Mouse (Mus musculus) adrenal gland, postnatal 14 days (tissue): ENCODE data around the gene Gzmd. TPM values are rescaled to one million over a fixed set of nuclear protein-coding genes. Genes with fewer than 3 reads are reported as not detected.
"Not testable (repeated sequence)": the region's sequence is repeated elsewhere in the genome, so short reads cannot be mapped to it uniquely, and the experiment has no call there.

ENCODE experiments used
- DNase-seq: peaks from one replicate; pipeline ENCODE4 v3.0.0; 2021; ENCODE audit warnings: mixed read lengths
- long read RNA-seq, 2 experiments: library from polyadenylated mRNA; stranded (forward); transcript quantifications; one replicate each; pipeline ENCODE4 v2.0.0; 2021
- total RNA-seq: library from RNA; stranded (reverse); gene quantifications from 2 replicates; pipeline ENCODE4 v1.2.3, GENCODE M21; 2021

Gzmd gene
- total RNA-seq = not detected in 2 replicates
- long read RNA-seq, experiment 1 = 0 reads
- long read RNA-seq, experiment 2 = 0 reads

DNA sequence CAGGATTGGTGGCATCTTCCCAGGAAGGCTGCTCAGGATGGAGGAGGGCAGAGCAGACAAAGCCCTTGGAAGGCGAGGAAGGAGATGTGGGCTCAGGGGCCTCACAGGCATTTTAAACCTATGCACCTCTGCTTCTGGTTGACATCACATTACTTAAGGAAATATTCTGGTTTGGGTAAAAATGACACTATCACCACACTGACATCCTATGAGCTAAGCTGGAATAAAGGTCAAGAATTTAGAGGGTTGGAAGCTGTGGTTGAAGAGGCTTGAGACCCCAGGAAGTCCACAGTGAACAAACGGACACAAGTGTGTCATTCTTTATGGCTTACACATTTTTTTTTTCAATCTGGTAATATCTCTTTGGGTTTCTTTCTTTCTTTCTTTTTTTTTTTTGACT is at the start of gene Gzmd:
TSS of gene Gzmd (minus strand) at position 101 of the 400 bp plus-strand sequence.
- not testable (repeated sequence) for DNase-seq

DNA sequence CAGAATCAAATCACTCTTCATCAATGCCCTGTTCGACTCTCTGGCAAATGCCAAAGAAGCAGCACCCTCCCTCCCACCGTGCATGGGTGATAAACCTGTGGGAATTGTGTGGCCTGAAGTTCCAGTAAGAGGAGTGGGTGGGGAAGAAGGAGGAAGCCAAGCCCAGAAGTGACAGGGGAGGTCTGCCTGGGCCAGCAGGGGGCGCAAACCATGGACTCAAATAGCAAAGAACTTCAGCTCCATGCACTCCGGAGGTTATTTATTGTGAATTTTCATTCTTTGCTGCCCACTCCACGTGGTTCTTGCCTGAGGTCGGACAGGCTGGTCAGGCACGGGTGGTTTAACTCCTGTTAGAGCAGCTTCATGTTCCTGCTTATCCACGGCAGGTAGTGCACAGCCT is 45.2 kb upstream of the Gzmd start:
- DNase-seq = peak; percentile 71

DNA sequence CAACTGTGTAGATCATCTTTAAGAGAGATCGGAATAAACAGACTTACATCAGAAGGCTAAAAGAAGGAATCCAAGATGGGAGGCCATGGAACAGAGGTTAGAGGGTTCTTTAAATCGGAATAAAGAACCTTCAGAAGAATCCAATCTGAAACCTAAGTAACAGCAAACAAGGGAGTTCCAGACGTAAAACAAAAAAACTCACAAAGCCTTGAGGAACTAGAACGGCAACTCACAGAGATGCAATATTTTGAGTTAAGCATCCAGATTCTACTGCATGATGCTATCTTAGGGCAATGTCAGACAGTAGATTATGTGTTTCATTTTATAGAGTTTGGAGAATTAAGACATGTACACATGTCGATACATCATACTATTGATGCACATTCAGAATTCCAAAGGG is 42.1 kb upstream of the Gzmd start, which contains the start of gene Gzmn:
TSS of gene Gzmn (minus strand) at position 101 of the 400 bp plus-strand sequence.
- DNase-seq = no peak

DNA sequence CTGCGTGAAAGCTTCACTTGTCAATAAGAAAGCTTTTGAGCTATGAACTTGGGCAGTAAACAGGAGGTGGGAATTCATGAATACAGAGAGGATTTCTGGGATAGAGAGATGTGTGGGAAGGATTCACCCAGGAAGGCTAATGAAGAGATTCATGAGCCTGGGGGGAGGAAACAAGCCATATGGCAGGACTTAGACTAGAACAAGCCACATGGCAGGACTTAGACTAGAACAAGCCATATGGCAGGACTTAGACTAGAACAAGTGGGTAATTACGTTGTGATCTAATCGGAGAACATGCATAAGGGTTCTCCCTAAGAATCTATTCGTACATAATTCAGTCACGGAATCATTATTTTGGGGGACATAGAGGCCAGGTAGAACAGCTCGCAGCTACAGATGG is 41.0 kb upstream of the Gzmd start:
- no peak for DNase-seq

DNA sequence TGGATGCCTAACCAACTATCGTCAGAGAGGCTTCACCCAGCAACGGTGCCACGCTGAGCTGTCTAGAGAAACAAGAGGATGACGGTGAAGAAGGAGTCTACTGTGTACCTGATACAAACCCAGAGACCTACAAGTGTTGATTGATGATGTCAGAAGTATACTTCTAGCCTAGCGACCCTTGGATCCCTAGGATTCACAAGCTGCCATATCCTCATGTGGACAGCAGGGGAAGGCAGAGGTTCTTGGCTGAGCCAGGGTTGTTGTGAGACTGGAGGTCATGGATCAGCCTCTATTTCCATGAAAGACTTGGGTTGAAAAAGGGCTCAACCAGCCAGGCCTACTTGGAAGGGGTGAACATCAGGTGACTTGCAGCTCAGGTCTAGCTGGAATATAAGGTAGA is 40.3 kb upstream of the Gzmd start:
- no peak for DNase-seq

DNA sequence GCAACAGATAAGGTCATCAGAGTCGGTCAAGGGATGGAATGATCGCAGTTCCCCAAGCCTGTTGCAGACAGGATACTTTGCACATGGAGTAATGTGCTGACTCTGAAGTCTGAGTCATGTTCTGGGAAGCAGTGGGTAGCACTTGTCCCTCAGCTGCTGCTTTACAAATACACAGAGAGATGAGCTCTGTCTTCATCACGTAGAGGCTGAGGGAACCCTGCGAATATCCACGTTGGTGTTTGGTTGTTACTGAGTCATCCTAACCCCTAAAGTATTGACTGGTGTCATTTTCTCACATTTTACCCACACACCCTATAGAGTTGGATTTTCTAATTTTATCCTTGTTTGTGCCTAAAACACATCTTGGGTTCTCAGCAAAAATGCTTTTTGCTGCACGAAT is 35.6 kb upstream of the Gzmd start:
- no peak for DNase-seq

DNA sequence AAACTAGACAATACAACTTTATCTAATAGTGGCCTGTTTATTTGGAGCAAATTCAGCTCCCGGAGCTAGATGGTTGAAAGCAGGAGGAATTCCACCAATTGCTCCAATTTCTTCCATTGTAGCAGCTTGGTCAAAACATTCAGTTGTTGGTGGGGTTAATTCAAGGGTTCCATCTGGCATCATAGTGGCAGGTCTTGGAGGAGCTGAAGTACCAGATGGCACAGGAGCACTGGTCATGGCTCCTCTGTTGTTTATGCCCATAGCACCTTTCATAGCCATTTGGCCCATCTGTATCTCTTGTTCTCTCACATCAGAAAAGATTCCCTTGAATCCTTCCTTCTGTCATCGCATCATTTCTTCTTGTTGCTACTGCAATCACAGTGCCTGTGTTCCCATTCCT is 29.7 kb upstream of the Gzmd start:
- DNase-seq = no peak

DNA sequence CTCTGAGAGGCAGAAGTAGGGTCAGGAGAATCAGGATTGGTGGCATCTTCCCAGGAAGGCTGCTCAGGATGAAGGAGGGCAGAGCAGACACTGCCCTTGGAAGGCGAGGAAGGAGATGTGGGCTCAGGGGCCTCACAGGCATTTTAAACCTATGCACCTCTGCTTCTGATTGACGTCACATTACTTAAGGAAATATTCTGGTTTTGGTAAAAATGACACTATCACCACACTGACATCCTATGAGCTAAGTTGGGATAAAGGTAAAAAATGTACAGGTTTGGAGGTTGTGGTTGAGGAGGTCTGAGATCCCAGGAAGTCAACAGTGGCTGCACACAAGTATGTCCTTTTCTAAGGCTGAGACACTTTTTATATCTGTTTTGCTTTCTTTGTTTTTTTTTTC is 27.1 kb upstream of the Gzmd start, which contains the start of gene Gzmg:
TSS of gene Gzmg (minus strand) at position 101 of the 400 bp plus-strand sequence.
- DNase-seq = not testable (repeated sequence)

DNA sequence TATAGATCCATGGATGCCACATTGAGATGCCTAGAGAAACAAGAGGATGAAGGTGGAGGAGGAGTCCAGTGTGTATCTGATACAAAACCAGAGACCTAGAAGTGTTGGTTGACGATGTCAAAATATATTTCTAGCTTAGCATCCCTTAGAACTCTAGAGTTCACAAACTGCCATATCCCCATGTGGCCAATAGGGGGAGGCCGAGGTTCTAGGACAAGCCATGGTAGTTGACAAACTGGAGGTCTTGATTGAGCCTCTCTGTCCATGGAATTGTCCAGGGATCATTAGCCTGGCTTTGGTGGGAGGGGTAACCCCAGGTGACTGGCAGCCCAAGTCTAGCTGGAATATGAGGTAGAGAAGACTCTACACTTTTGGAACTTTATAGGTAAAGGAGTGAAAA is 22.9 kb upstream of the Gzmd start:
- DNase-seq = no peak

DNA sequence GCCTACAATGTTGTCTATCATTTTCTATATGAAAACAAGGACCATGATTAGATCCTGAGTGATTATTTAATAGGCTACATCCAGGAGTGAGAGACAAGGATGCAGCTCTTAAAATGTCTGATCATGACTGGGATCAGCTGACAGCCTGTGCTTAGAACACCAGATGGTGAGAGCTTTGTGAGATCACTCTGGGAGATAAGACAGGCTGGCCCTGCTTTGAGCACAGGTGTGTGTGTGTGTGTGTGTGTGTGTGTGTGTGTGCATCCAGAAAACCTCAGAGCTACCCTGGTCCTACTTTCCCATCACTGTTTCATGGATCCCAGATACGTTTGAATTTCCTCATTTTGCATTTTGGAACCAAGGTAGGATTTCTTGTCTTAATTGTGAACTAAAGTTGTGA is 1.3 kb upstream of the Gzmd start:
- DNase-seq = not testable (repeated sequence)

DNA sequence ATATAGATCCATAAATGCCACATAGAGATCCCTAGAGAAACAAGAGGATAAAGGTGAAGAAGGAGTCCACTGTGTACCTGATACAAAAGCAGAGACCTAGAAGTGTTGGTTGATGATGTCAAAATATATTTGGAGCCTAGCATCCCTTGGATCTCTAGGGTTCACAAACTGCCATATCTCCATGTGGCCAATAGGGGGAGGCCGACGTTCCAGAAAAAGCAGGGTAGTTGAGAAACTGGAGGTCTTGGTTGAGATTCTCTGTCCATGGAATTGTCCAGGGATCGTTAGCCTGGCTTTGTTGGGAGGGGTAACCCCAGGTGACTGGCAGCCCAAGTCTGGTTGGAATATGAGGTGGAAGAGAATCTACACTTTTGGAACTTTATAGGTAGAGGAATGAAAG is 4.1 kb downstream of the Gzmd start:
- peak; percentile 14 for DNase-seq

DNA sequence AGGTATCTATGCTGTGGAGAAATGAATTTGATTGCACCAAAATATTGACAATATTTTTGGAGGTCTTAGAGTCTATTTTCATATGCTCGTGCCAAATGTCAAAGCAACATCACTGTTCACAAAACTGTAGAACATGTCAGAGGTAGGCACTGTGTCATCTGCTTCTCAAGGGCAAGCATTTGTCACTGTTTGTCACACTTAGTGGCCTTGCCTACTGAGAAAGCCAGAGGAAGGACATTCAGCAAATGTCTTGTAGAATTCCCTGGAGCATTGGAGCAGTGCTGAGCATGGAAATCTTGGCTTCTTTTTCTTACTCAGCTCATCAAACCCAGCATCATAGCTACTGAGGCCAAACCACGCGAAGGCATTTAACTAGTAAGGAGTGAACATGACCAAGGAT is 8.9 kb downstream of the Gzmd start:
- peak; percentile 15 for DNase-seq

DNA sequence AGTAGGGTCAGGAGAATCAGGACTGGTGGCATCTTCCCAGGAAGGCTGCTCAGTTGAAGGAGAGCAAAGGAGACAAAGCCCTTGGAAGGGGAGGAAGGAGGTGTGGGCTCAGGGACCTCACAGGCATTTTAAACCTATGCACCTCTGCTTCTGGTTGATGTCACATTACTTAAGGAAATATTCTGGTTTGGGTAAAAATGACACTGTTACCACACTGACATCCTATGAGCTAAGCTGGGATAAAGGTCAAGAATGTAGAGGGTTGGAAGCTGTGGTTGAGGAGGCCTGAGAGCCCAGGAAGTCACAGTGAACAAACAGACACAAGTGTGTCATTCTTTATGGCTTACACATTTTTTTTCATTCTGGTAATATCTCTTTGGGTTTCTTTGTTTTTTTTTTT is 11.9 kb downstream of the Gzmd start, which contains the start of gene Gzme:
TSS of gene Gzme (minus strand) at position 101 of the 400 bp plus-strand sequence.
- DNase-seq = no peak

DNA sequence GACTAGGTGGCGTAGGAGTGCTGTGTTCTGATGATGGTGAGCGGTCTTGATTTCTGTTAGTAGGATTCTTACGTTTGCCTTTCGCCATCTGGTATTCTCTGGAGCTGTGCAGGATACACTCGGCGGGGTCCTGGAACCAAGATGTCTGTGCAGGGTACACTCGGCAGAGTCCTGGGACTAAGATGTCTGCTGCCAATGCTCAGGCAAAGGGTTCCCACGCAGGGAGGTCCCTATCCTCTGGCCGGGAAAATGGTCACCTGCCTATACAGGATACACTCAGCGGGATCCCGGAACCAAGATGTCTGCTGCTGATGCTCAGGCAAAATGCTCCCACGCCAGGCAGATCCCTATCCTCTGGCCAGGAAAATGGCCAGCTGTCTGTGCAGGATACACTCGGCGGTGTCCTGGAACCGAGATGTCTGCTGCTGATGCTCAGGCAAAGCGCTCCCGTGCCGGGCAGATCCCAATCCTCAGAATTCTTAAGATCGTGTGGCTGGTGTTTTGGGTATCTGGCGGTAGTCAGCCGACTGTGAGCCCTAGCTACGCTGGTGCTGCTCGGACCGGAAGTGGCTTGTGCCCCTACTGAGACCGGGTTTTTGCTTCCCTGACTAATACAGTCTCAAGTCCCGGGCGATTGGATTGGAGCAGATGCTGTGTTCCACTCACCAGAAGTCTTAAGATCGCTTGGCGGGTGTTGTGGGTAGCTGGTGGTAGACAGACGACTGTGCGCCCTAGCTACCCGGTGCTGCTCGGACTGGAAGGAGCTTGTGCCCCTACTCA is 16.7 kb downstream of the Gzmd start:
- DNase-seq = not testable (repeated sequence)

DNA sequence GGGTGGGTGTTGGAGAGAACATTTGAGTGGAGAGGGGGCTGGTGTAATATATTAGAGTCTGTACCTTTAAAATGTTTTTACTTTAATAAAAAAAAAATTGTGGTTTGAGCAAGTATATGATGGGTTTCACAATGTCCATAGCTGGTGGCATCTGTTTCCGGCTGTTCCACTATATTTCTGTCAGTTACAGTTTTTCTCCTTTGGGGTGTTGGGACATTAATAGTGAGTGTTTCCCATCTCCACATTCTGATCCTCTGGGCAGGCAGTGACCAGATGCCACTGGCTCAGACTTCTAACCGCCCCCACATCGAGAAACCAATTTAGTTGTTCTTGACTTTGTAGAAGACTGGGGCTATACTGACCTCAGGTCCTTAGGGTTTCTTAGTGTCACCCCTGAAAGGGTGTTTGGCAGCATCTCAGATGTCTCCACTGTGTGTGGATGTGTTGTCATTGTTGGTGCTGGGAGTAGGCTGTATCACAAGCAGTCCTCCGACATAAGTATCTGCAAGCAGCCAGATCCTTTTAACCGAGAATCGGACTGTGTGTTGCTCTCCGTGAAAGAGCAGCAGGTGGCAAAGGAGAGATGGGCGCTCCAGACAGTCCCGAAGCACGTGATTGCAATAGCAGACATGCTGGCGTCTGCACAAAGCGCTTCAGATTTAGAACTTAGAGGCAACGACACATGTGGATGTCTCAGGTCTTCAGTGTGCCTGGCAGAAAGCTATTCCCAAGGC is 26.8 kb downstream of the Gzmd start:
- no peak for DNase-seq

DNA sequence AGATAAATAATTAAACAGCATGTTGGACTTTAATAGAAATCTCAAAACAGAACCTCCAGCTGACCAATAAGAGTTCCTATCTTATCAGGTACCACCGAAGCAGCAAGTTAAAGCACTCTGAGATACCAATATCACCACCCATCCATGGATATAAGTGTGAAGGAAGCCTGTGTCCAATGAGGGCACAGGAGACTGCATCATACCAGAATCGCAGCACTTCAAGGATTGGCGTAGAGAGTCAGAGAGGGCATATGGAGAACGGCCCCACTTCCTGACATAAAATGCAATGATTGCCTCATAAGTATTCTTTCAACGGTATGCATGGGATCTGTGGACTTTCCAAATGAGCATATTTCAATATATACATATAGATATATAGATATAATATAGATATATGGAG is 27.4 kb downstream of the Gzmd start:
- no peak for DNase-seq

DNA sequence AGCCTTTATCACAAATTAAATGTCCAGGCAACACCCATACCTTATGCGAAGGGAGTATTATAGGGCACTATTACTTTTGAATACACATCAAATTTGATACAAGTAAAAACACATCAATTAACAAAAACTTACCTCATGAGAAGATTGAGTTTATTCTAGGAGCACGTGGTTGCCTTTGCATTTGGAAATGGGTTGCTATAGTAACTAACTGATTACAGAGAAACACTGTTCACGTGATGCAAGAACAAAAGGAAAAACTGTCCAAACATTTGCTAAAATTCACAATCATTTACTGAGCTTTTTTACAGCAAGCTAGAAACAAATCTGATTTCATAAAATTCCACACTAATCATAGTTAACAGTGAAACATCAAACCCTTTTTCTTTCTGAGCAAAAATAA is 29.0 kb downstream of the Gzmd start:
- no peak for DNase-seq

DNA sequence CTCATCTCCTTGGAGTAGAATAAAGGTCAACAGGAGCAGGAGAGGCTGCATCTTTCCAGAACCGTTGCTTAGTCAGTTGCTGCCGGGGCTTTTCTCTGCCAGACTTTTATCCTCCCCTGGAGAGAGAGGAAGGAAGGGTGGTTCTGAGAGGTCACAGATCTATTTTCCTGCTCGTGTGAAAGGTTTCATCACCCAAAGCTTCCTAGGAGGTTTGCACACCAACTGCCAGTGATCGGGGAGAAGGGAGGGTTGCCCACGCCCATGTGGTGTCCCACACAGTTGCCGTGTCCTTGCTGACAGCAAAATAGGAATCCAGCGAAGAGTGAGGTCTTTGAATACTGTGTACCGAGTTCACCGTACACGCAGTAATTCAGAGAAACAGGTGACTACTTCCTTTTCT is 30.0 kb downstream of the Gzmd start, which contains the start of gene Ctsg:
TSS of gene Ctsg (minus strand) at position 189 of the 400 bp plus-strand sequence.
- DNase-seq = no peak

DNA sequence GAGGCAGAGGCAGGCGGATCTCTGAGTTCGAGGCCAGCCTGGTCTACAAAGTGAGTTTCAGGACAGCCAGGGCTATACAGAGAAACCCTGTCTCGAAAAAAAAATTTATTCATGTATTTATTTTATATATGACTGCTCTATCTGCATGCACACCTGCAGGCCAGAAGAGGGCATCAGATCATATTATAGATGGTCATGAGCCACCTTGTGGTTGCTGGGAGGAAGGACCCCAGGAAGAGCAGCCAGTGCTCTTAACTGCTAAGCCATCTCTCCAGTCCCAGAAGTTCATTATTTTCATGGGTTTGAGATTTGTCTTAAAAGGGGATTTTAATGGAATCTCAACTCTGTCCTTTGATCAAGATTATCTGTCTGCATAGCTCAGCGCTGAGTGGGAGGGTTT is 33.5 kb downstream of the Gzmd start:
- peak; percentile 38 for DNase-seq

DNA sequence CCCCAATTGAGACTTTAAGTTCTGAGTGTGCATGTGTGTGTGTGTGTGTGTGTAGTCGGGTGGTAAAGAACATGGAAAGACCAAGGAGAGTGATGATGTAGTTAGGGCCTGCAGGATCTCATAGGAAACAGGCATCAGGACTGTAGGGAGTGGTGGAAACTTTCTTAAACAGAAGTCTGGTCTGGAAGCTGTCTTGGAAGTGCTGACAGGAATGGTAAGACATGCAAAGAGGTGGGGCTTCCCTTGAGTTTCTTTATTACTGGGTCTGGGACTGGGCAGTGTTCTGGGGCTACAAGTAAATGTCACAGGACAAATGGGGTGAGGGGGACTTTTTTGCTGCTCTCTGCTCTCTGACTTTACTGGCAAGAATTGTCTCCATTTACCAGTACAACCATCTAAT is 34.8 kb downstream of the Gzmd start:
- no peak for DNase-seq

DNA sequence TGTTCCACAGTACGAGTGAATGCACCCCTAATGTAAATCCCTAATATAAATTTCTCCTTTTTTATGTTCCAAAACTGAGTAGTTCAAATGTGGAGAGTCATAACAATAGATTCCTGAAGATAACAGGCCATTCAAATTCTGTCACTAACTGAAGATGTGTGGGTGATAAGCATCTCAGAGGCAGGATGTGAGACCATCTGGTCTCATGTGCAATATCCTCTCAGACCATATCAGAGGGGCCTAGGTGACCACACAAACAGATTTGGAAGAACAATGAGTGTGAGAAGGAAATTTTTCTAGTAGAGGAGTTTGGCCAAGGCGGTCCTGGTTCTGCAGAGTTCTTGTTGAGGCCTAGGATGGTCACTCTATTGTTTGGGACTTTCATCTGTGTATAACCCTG is 39.1 kb downstream of the Gzmd start:
- DNase-seq = no peak

DNA sequence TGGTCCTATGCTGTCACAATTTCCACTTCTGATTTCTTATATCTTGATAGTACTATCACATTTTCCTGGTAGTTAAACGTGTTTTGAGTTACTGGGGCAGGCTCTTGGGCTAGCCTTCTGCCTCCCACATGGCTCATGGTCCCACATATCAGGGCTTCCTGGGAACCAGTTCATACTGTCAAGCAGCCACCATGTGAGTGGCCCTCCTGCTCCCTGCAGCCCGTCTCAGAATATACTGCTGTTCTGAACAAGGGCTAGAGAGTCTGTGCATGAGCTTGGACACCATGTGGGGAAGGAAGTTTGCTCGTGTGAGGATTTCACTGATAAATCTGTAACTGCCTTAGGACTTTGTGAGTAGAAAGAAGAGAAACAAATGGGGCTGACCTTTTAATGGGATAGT is 45.7 kb downstream of the Gzmd start:
- no peak for DNase-seq

DNA sequence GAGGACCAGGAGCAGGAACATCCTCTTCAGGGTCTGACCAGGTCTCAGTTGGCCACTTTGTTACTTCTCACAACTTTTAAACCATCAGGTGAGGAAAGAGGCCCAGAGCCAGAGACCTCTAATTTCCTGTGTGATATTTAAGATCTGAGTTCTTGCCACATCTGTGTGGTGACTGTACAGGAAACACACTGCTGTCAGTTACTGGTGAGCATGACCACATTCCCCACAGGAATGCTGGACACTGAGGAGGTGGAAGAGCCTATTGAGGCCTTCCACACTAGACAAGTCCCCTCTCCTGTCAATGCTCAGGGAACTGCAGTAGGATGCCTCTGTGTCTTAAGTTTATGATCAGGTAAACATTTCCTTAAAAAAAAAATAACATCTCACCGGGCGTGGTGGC is 47.2 kb downstream of the Gzmd start, which contains the start of gene Mcpt8:
TSS of gene Mcpt8 (minus strand) at position 107 of the 400 bp plus-strand sequence.
- DNase-seq = no peak
